Comparison of ENCODE assay signal across 8 mouse cellular contexts in genomic region chr13:69459657-69460458, GRCm38 (mm10).
DNase-seq lines count a peak whose midpoint lies in the region; TF ChIP-seq lines count a peak whose summit lies in the region.

No protein-coding gene starts in this region.

- peak; percentile 68 for DNase-seq in gastrocnemius, adult 2 months
- DNase-seq in gastrocnemius, adult 8-10 months (ENCODE audit: low spot score in 2 of 2) = no peak
- peak; percentile 8 to 19 for DNase-seq in B cell, adult 2 months
- peak; percentile 2 for DNase-seq in c-Kit-positive CD71-positive TER-119-negative erythroid progenitor cells, embryonic 14.5 days (ENCODE audit: low read depth)
- peak; percentile 49 to 76 for DNase-seq in frontal cortex, postnatal 14 days (ENCODE audit: low spot score in 2 of 2)
- peak; percentile 41 for DNase-seq in layer of hippocampus, adult 9-11 months
- peak; percentile 53 for DNase-seq in lung, postnatal 36 days
- peak; percentile 59 for DNase-seq in testis, postnatal 14 days (ENCODE audit: low spot score)

- TF ChIP-seq CTCF in gastrocnemius, adult 2 months (IDR thresholded peaks at IDR 0.05) = peak; percentile 88

- H3K4me3 ChIP-seq in gastrocnemius, adult 2 months = no peak overlapping the region

- no peak overlapping the region for H3K27ac ChIP-seq in gastrocnemius, adult 2 months

- intact Hi-C loops in gastrocnemius, adult 2 months (cut with DNase I) = loop anchor here (2.0 to 10.0 kb wide), 4 partner anchors 283 to 853 kb away; no protein-coding TSS in a partner anchor

Comparison
In these comparisons a context has a peak if more than half of its experiments do, and no peak if none do; other contexts are left out.
1. DNase-seq: peak in gastrocnemius, adult 2 months (single experiment), B cell, adult 2 months (2 of 2), c-Kit-positive CD71-positive TER-119-negative erythroid progenitor cells, embryonic 14.5 days (single experiment), frontal cortex, postnatal 14 days (2 of 2), layer of hippocampus, adult 9-11 months (single experiment), lung, postnatal 36 days (single experiment) and testis, postnatal 14 days (single experiment); none in gastrocnemius, adult 8-10 months (0 of 2).